Mouse (Mus musculus) ovary, postnatal 10 days (tissue): ENCODE results near the gene Fam169b.
A peak's percentile ranks its signal among the peaks of the same experiment; 100 is the strongest.

Experiments
- DNase-seq: peaks from one replicate; pipeline ENCODE4 v3.0.0; 2022; ENCODE audit warnings: low spot score

Gene Fam169b

DNA sequence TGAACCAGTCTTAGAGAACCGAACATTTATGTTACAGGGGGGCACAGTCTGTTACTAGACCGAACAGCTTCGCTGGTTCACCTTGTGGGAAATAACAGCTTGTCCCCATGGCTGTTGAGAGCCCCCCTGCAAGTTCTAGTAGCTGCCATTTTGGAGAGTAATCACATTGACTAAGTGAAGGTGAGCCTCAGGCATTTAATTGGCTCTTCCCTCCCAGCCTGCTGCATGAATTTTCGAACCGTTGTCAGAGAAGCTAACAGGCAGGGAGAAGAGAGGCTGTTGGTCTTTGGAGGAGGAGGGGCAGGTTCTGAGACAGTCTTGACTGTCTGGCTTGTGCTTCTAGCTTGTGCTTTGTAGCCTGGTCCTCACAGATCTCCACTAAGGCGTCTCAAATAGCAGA, 45.3 kb downstream of the Fam169b start:
- DNase-seq = no peak

DNA sequence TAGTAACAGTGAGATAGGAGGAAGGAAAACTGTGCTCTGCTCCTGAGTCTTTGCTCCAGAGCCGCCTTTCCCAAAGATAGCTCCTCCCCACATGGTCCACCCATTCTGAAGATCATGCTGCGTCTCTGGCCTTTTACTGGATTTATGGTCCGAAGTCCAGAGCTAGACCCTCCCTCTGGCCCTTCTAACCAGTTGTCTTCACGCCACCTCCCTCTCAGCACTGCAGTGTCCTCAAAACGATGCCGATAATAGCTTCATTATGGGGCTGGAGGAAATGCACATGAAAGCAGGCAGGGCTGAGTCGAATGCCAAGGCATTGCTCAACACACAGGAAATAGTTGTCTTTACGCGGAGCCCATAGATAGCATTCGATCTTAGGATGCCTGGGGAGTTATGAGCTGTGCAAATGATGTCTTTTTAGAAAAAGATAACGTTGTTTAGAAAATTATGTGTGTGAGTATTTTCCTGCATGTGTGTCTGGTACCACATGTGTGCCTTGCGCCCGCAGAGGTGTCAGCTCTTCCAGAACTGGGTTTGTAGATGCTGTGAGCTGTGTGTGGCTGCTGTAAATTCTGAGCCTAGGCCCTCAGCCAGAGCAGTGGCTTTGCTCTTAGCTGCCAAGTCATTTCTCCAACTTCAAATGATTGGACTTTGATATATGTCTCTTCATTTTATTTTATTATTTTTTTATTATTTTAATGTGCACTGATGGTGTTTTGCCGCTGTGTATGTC, 46.6 kb downstream of the Fam169b start:
- no peak for DNase-seq

DNA sequence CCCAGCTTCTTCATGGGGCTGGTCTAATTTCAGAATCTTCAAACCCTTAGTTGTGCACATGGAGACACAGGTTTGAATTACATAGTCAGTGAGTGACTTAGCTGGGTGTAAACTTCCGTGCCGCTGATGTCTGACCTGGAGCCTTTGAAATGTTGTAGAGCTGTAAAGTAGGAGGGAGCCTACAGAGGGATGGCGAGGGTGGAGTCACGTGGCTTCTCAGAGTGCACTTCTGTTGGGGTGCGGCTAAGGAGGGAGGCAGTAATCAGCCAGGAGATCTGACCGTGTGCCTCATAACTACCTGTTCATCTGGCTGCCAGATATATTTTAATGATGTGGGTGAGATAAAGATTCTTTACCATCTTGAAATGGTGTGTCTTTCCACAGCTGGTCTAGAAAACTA, 49.4 kb downstream of the Fam169b start:
- DNase-seq = no peak

DNA sequence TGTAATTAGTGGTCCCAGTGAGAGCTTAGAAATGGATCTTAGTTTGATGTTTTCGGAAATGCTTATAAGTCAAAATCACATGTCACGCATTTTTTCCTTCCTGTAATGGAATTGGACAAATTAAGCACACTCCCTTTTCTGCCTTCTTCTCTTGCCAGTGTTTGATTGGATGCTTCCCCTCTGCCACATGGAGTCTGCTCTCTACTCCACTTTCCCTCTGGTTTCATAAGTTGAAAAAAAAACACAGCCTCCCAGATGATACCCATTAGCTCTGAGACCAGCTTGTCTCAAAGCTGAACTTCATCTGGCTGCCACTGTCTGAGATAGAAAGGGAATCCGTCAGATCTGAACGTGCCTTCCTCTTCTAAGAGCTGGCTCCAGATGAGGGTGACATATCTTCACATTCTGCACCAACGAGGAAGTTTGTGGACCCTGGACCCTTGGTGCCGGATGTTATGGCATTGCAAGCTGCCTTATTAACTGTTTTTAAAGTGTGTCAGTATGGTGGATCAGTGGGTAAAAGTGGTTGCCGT, 52.6 kb downstream of the Fam169b start:
- no peak for DNase-seq

DNA sequence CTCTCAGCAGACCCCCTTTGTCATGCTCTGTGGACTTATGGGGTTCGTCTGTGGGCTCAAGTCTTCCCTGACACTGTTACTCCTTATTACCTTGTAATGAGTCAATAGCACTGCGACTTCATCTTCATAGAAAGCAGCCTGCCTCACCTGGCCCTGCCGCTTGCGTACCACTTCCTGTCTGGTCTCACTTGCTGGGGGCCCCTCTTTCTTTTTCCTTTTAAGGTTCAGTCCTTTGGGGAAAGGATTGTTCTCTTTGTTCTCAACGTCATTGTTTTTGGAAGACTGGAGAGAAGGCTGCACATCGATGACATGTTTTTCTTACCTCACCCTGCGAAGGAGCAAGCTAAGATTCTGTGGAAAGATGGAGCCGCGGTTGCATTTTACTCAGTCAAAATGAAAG, 55.4 kb downstream of the Fam169b start:
- DNase-seq = no peak

DNA sequence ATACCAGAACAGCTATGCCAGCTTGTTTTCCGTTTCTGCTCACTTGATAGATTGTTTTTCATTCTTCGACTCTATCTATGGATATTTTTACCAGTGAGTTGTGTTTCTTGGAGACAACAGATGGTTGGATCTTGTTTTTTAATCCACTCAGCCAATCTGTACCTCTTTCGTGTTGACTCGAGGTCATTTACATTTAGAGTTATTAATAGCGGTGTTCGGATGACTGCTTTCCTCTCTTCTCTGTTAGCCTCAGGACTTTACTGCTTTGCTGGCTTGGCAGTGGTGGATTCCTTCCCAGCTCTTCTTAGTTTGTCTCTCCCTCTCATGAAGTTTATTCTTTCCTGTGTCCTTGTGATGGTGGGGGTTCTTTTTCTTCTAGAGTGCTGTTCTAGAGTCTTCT, 59.2 kb downstream of the Fam169b start:
- DNase-seq = no peak

DNA sequence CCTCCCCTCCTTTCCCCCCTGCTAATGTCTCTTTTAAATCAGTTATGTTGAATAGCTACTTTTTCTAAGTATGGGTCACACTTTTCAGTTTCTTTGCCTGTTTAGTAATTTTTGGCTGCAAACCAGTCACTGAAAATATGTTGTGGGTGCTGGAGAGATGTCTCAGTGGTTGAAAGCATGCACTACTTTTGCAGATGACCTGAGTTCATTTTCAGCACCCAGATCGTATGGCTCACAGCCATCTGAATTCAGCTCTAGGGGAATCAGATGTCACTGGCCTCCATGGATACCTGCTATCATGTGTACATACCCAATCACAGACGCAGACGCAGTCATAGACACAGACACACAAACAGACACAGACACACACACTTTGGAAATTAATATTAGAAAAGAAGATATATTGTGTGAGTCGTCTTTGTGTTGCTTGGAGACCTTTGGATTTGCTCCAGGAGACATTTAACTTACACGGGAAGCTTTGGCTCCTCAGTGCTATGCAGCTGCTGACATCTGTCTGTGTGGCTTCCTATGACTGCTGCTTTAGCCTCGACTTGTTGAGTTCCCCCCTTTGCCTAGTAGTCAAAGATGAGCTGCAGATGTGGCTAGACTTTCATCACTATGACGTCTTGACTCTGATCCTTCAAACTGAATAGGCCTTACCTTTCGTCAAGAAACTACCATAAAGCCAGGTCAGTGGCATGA, 63.6 kb downstream of the Fam169b start:
- DNase-seq = no peak

DNA sequence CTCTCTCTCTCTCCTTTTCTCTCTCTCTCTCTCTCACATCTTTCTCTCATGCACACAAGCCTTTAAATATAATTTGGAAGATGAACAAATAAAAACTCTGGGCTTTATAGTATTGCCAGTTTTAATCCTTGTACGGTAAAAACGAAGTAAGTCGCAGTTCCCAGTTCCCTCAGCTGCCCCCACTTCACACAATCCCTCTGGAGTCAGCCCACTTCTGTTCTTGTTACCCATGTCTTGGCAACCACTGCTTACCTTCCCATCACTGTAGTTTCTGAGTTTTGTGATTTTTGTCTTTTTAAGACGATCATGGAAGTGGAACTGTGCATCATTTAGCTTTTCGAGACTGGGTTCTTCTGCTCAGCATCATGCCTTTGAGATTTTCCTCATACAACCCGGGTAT, 65.0 kb downstream of the Fam169b start:
- no peak for DNase-seq

DNA sequence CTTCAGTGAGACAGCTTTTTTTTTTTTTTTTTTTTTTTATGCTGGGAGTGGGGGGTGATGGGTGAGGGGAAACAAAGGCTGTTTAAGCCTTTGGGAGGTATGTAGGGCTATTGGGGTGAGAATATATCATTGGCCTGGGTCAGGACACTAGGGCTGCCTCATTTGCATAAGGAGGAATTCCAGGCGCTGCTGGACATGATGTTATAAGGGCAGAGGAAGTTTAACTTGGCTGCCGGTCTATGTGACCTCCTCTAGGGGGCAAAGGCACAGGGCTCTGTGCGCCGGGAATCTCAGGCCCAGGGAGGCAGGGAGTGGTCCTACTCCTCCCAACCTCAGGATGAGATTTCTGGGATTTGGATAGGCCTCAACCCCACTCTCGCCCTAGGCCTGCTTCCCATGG, 70.9 kb downstream of the Fam169b start:
- no peak for DNase-seq

DNA sequence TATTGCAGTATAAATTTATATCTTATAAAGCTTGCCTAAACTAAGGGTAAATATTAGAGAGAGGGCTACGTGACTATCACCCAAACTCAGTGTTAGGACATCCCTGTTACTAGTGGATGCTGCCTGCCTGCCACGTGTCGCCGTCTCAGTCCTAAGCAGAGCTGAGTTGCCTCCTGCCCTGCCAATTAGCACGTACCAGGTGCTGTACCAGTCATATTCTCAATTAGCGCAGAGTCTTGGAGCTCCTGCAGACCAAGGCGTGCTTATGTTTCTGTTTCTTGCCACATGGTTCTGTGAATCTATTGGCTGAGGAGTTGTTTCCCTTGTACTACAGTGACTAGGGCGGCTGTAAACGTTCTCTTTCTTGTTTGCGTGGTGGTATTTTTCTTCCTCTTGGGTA, 72.3 kb downstream of the Fam169b start:
- DNase-seq = no peak

DNA sequence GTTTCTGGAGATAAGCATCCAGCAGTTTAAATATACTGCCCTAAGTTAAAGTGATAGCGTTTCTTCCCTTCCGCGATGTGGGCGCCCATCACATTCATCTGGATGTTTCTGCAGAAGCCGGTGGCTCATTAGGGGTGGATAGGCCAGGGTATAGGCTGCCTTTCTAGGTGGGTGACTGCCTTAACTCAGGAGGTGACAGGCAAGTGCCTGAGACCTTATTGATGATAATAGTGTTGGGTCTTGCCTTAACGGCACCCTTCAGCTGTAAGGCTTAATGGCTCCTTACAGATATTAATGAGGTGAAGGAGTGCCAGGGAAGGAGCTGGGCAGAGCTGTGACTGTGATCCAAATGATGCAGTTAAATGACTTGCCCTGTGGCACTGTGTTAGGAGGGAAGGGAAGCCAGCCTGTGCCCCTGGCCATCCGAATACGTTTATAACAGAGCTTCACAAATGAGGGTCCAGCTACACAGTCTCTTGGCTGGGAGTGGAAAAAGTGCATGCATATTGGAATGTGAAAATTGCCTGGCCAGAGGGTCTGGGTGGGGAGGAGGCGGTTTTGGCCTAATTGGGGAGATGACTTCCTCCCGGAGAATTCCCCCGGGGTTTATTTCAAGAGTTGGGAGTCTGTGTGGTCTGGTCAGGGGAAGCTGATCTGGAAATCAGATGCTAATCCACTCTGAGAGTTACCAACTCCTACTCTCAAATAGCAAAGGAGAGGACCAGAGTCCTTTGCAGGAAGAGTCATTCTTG, 81.9 kb downstream of the Fam169b start:
- DNase-seq = no peak

DNA sequence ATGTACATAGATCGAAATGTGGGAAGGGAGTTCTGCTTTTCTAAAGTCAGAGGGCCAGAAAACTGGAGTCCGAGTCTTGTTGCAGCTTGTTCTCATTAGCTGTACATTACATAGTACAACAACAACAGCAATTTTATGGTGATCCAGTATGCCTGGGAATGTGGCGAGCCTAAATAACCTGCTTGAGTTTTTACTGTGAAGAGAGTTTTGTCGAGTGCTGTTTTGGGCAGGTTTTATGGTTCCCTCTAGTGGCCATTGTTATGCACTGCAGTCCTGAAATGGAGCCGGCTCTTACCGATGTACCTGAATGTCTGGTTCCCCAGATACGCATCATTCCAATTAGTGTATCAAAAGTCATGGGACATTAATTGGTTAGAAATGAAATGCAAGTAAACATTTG, 83.8 kb downstream of the Fam169b start:
- peak; percentile 18 for DNase-seq

DNA sequence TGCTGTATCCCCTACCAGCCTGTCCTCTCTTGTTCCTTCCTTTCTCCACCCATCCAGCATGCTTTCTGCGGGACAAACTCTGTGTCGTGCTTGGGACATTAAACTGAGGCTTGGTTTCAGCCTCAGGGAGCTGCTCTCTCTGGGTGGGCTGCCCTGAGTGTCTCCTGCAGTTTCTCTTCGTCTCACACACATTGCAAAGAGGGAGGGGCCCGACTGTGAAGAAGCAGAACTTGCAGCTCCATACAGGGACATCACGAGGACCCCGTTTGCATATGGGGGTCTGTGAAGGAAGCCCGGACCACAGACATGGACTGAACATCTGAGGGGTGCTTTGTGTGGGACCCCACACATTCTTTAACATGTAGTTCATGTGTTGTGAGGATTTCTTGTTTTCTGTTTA, 89.0 kb downstream of the Fam169b start:
- DNase-seq = no peak

DNA sequence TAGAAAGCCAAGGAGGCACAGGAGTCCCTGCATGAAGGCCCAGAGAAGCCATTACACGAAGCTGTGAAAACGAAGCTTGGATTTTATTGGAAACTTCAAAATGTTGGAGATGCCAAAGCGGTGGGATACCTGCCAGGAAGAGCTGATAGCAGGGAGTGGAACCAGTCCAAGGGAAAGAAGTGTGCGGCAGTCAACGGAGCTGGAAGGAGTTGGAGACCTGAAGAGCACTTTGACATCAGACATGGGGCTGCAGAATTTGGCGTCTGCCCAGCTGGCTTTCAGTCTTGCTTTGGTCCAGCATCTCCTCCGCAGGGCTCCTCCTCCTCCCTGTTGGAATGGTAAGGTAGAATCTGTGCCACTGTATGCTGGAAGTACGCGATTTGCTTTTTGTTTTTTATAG, 92.1 kb downstream of the Fam169b start:
- peak; percentile 26 for DNase-seq

DNA sequence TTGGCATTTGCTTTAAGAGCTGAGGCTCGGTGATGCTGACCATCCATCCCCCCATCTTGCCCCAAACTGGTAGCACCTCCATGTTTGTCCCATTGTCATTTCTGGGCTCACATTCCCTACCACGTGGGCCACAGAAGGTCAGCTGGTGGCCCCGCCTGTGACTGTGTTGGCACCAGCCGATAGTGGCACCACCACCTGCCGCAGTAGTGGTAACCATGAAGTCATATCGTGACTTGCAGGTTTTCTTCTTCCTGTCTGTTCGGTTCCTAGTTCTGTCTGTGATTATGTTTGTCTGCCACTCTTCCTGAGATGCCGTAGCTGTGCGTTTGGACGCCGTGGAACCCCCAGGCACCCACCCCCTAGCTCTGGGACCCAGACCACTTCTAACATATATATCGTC, 95.3 kb downstream of the Fam169b start:
- no peak for DNase-seq

DNA sequence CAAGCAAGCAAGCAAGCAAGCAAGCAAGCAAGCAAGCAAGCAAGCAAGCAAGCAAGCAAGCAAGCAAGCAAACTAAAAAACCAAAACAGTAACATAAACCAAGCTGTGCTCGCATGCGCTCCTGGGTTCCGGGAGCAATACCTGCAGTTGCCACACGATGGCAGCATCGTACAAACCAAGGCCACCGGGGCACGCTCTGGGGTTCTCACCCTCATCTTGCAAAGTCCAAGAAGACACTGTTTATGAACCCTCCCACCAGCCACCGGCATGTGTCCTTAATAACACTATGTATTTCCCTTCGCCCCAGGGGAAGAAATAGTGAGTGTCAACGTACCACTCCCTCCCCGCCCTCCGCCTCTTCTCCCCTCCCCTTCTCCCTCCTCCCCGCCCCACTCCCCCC, 96.1 kb downstream of the Fam169b start:
- peak; percentile 67 for DNase-seq

DNA sequence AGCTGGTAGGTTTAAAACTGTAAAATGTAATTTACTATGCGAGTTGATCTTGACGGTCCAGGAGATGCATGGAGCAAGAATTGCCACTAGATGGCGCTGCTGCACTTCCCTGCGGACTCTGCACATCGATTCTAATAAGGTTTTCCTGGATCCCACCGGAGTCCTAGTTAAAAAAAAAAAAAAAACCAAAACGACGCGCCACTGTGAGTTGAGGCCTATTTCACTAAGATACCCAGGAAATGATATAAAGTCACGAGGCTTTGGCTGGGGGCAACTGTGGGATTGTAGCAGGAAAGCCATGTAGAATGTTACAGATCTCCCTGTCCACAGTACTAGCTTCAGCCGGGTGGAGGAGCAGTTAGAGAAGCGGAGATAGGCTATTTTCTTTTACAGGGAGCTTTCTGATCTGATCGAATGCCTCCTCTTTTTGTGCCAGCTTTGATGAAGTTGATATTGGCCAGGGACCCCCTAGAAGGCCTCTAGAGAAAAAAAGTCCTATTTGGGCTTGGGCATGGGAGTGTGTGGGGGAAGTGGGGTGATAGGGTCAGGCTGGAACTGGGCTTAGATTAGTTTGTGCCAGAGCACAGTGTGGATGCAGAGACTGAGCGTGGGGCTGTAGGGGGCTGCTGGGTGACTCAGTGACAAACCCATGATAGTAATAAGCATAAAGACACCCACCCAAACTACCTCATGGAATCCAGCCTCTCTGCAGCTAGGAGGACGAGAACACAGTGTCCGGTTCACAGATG, 100.6 kb downstream of the Fam169b start:
- DNase-seq = peak; percentile 45

DNA sequence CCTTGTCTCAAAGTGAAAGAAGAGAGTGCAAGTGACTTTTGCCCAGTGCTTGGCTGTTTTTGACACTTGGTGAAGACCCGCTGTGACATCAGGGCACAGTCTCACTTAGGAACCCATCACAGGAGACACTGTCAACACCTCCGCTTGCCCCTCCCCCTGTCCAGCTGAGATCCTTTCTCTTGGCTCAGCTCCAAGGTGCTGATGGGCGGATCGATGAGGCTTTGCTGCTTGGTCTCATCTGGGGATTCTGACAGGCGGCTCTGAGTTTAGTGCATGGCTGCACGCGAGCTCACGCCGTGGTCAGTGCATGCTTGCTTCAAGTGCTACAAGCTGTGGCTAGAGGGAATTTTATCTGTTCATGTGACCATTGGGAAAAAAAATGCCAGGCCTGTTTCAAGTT, 108.5 kb downstream of the Fam169b start:
- DNase-seq = no peak

DNA sequence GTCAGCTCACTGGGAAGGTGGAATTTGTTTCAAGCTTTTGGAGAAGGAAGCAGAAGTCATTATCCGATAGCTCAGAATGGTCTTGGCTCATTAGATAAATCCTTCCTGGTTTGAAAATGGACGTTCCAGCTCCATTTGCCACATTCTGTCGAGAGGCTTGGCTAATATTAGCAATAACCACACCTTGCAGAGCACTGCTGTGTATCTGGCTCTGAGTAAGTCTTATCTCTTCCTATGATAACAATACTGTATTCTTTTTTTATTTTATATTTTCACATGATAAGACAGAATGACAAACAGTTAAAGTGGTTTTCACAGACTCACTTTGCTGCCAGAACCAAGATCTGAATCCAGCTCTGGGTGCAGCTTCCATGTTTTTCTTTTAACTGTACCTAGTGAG, 113.1 kb downstream of the Fam169b start:
- DNase-seq = no peak

DNA sequence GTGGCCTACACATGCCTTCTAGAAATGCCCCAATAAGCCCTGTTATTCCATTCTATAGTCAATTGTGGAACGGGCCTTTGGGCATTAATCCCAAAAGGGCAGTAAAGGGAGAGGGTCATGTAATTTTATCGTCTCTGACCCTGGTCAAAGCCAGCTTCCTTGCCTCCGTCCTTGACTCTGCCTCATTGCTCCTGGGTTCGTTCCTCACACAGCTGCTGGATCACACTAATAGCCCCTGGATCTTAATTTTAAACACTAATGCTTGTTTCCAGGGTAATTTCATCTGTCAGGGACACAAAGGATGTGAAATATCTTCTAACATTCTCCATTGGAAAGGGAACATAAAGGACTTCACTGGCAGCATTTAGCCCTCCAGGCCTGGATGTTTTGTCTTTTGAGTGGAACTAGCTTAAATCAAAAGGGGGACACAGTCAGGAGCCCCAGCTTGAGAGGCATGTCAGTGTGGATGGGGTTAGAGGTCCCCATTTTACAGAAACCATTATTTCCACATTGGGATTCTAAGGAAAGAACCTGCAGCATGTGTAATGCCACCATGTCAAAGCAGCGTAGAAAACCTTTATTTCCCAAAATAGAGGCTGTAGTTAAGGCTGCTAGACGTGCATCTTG, 122.2 kb downstream of the Fam169b start:
- no peak for DNase-seq

DNA sequence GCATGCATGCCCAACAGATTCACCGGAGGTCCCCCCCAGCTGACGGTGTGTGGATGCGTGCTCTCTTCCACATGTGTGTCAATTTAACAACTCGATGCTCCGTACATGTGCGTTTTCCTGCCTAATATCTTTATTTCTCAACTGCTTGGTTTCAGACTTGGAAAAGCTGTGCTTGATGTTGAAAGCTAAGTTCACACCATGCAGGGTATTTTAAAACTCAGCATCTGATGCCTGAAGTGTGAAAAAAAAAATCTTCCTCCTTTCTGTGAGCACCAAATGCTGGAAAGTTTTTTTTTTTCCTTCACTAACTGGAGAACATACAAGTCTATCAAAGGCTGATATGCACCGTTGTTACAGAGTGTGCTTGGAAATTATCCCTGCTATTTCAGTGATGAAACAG, 126.9 kb downstream of the Fam169b start:
- DNase-seq = no peak

DNA sequence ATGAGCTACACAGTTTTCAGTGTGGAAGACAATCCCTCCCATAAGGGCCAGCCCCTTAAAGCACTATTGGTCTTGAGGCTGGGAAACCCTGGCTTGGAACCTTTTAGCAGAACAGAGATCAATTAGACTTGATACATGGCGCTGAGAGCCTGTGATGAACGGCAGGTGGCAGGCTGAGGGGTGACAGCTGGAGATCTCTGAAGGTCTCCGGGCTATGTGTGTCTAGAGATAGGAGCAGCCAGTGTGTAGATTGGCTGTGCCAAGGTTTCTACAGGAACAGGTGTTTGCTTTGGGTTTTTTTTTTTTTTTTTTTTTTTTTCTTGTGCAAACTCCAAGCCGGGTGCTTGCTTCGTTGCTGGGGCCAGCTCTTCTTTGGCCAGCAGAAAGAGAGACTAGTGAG, 135.0 kb downstream of the Fam169b start:
- DNase-seq = no peak
